Mouse (Mus musculus) heart, embryonic 16.5 days (tissue): ENCODE measurements around the gene Coa6. TPM values are rescaled to one million over a fixed set of nuclear protein-coding genes. Genes with fewer than 3 reads are reported as not detected.

Experiments
- polyA plus RNA-seq: library from polyadenylated mRNA; unstranded; fragments of >200 nt; fragmentation: Nextera tagmentation; extraction: Ambion mirVana; gene quantifications from 2 replicates; pipeline ENCODE4 v1.2.1, GENCODE M21; 2015

Gene Coa6
- polyA plus RNA-seq, 1 experiment from 2014 or later = 55.8 TPM

Other genes starting within 250 kb of the Coa6 start
- 0.06 TPM in 1 of 2 replicates, not detected in the other for gene Slc35f3, start 124.0 kb upstream of the Coa6 start, polyA plus RNA-seq
- 1.6 and 1.7 TPM in 2 replicates for gene Tarbp1, start 52.5 kb downstream of the Coa6 start, polyA plus RNA-seq
- 9.1 and 9.8 TPM in 2 replicates for gene Irf2bp2, start 171.5 kb downstream of the Coa6 start, polyA plus RNA-seq